Mouse (Mus musculus) liver (tissue): Measurements from ENCODE around the gene Gm10271.

ENCODE experiments used
- DNase-seq: peaks from one replicate; pipeline ENCODE4 v3.0.0-alpha.2; 2020; ENCODE audit warnings: mixed read lengths

The Gm10271 gene

DNA sequence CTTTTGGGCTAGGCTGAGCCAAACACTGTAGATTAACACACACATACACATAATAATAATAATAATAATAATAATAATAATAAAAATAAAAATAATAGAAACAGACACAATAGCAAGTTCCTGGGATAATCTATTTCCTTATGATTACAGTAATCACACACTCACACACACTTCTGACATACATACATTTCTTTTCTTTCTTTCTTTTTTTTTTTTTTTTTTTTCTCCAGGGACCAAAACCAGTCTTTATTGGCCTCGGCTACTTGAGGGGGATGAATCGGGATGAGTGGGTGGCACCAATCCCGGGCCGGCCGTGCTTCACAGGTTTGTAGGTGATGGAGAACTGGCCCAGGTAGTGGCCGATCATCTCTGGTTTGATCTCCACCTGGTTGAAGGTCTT lies at the start of gene Gm10271:
Gene Gm10271, minus strand, starts transcription at position 101 of the 400 bp plus-strand sequence.
- DNase-seq = no peak

DNA sequence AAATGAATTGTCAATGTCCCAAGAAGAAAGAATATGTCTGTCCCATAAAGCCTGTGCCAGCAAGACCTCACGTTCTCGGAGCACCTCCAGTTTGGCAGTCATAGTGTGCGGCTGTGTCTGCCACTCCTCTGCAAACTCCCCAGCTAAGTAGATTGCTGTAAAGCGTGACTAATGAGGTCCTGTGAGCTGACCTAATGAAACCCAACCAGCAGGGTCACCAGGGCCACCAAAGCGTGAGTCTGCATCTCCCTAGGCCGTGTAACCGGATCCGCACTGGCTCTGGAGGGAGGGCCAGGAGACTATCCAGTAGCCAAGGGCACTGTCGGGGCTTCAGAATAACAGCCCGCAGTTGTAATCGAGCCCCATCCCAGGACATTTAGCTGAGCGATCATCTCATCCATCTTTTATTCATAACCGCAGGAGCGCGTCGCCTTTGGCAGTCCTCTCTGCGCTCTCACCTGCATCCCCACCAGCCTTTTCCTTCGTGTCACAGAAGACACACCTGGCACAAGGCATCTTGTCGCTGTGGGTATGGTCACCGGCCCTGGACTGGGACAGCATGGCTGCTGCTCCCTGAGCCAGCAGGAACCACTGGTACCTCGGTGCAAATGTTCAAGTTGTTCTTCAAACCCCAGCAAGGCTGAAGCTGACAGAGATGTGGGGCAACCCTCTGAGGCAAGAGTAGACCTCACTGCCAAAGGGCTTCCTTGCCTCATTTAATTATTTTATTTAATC lies 48.8 kb upstream of the Gm10271 start:
- no peak for DNase-seq

- DNase-seq = no peak
Measured at GRCm38 (mm10) chr10:117018281-117018840, 46.0 kb upstream of the Gm10271 start.

DNA sequence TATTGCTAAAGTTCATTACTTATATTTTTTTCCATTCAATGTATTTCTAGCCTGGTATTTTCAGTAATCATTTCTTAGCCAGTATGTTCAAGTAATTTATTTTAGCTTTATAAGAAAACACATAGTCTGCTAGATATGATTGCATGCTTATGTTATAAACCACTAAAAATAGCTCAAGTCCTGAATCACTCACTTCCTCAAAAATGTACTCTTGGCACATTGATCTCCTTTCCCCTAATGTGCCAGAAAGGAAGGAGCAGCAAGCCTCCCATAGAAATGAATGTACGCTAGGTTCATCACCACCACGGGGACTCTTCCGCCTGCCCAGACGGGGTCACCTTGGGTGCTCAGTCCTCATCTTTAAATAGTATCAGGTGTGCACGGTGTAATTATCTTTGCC lies 42.2 kb upstream of the Gm10271 start:
- no peak for DNase-seq

GRCm38 (mm10) chr10:117013689-117014390 lies 41.4 kb upstream of the Gm10271 start:
- no peak for DNase-seq

- DNase-seq = no peak
Measured at GRCm38 (mm10) chr10:117011047-117011446, 38.6 kb upstream of the Gm10271 start.

DNA sequence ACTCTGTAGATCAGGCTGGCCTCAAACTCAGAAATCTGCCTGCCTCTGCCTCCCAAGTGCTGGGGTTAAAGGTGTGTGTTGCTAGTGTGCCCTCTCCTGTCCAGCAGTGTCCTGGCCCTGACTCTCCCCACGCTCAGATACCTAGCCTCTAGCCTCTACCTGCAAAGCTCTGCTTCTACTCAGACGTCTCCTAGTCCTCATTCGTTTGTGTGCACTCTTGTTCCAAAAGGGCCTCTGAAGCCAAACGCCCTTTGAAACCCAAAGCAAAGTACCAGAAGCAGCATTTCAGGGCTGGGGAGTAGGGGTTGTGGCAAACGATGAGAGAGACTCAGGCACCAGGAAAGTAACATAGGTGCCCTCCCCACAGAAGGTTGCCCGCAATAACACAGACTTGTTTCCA lies 37.3 kb upstream of the Gm10271 start:
- no peak for DNase-seq

DNA sequence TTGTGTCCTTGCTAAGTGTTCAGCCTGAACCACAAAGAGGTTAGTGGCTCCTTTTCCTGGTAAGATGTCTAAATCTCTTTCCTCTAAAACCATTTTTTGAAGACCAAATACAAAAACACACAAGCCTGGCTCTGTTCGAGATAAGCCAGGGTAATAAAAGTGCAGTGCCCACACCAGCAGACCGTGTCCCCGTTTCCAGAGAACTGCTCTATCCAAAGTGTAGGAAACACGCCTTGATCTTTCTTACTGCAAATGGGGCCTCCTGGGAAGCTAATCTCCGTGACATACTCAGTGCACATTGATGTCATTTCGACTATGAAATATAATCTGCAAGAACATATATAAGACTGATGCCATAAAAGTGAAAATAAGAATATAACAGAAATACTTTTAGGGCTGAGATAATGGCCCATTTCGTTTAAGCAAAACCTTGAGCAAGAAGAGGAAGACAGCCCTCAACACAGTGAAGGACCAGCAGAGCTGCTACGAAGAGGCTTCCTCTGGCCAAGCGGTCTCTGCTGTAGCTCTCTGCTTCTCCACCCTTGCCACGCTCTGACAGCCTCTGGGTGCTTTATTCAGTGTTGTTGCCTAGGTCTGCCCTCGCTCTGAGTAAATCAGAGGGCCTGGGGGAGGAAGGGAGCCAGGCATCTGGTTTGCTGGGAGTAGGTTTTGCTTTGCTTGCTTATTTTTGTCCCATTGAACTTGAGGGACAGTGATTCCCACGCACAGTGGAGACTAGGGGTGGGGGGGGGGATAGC lies 33.5 kb upstream of the Gm10271 start:
- no peak for DNase-seq

DNA sequence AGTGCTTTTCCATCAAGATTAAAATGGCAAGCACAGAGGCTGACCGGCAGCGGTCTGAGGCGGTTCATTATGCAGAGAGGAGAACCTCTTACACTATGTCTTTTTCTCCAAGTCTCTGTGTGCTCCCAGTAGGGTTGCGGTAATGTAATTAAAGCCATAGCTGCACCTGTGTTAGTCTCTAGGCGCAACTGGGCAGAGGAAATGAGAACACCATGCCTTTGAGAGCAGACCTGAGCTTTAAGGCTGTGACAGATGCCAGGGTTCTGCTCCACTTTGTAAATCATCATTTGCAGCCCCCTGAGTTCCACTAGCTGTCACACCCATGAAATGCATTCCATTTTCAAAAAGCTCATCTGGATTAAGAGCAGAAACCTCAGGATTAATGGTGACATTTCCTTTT lies 32.3 kb upstream of the Gm10271 start:
- no peak for DNase-seq

DNA sequence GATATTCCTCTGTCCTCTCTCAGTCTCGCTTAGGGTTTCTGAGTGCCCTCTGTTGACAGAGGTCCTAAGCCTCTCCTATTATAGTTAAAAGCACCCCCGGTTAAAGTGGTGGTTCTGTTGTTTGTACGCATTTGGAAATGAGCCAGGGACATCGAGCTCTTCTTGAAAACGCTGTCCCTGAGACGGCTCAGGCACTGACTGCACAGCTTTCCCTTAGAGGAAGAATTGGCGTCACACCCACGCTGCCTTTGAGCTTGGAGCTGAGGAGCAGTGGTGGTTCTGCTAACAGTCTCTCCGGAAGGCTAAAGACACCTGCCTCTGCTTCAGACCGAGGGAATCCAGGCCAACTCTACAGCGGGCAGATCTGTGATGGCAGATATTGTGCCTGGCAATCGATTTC lies 28.6 kb upstream of the Gm10271 start:
- no peak for DNase-seq

- DNase-seq = no peak
Measured at GRCm38 (mm10) chr10:116998716-116999455, 26.5 kb upstream of the Gm10271 start.

DNA sequence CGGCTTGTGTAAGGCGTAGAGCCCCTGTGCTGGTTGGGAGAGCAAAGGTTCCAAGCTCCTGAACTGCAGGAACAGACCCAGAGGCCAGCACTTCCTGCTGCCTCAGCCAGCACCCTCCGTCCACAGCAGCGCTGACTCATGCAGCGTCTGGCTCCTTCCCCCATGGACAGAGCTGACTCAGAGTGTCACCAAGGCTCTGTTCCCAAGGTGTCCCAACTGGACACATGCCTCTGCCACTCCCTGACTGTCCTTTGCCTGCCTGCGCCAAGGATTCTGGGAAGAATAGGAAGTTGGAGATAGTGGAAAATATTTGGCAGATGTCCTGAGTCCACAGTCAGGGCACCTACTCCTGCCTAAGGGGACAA lies 23.8 kb upstream of the Gm10271 start:
- peak; percentile 29 for DNase-seq

DNA sequence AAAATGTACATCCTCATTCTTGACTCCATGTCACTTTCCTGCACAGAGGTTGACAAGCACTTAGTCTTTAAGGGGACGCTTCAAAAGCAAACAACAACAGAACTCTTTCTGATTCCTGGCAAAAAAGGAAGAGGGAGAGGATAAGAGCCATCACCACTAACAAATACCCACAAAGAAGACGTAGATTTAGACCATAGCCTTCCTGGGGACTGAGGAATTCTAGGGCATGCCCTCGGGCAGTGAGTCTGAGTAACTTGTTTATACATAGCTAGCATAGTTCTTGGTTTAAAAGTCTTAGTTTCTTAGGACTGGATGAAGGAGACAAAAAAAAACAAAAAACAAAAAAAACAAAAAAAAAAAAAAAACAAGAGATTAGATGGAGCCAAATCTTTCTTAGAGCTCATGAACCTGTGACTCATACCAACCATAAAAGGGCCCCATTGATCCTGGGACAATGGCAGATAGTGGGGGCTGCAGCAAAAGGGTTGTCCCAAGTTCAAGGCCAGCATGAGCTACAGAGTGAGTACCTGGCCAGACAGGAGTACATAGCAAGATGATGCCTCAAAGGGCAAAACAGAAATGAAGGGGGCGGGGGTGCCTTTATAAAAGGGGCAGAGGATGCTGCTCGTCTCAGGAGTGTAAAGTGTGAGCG lies 23.3 kb upstream of the Gm10271 start:
- DNase-seq = no peak

DNA sequence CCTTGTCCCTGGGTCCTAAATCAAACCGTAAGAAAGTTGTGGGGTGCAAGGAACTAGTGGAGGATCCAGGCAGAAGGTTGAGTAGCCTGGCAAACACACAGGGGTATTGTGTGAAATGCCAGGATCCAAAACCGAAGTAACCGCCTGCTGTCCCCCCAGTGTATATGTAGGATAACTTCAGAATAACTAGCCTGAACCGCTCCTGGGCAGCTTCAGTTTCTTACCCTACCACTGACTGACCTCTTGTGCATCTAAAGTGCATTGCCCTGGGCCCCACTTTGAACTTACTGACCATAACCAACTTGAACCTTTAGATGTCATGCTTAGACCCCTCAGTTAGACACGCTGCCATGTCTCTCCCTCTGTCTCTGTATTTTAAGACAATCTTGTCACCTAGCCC lies 22.8 kb upstream of the Gm10271 start:
- DNase-seq = no peak

DNA sequence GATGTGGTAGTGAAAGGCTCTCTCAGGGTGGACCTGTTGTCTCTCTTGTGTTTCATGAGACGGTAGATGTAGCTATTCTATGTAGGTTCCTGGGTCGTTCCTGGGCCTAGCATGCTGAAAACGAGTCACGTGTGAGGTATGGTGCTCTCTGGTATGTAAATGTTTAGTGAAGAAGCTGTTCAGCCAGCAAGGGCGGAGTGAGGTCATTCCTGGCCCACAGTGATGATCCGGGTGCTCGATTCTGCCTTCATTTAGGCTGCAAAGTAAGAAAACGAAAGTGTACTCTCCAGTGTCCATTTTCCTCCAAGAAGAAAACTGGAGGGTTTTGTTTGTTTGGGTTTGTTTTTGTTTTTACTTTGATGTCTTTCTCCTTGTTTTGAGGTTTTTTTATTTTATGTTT lies 21.6 kb upstream of the Gm10271 start:
- no peak for DNase-seq

DNA sequence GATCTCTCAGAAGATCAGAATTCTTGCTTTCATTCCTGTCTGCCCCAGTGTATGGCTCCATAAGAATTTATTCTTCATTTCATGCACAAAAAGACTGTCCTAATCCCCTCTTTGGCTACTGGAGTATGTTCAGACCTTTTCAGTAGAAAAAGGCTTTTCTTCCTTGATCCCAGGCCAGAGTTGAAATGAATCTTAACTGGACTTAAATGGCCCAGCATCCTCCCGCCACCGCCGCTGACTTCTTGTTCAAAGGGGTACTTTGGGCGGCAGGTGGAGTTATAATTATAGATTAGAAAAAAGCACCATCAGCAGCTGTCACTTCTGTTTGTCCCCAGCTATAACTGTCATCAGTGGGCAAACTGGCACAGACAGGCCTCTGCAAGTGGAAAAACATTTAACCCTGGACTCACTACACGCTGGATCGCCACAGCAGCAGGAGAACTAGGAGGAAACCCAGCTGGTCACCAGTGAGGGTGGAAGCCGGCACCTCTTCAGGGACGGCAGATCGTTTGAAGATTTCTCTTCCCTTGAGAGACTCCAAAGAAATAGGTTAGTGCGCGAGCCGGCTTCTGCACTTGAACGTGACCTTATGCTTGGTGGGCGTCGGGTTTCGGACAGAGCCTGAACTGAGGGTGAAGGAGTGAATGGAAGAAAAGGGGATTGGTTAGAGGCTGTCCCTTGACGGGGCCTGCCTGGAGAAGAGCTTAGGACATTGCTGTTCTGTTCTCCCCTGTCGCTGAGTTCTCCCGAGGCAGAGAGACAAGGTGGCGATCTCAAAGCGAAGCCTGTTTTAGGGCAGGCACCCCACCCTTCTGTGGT lies 14.1 kb upstream of the Gm10271 start, which contains the start of gene Best3:
Gene Best3, plus strand, starts transcription at position 51 of the 819 bp plus-strand sequence.
- DNase-seq = no peak

GRCm38 (mm10) chr10:116984836-116985235 lies 12.4 kb upstream of the Gm10271 start:
- no peak for DNase-seq

- DNase-seq = no peak
Measured at GRCm38 (mm10) chr10:116982526-116982925, 10.1 kb upstream of the Gm10271 start.

DNA sequence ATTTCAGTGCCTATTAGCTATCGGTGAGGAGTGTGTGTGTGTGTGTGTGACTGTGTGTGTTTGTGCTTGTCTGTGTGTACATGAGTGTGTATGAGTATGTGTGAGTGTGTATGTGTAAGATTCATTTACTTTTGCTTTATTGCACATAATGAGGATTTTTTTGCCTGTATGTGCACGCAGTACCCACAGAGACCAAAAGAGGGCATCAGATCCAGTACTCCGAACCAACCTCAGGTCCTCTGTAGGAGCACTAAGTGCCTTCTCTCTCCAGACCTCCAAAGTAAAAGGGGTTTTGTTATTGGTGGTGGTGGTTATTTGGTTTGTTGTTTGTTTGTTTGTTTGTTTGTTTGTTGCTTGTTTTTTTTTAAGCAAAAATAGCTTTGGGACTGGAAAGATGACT lies 8.5 kb upstream of the Gm10271 start:
- no peak for DNase-seq

DNA sequence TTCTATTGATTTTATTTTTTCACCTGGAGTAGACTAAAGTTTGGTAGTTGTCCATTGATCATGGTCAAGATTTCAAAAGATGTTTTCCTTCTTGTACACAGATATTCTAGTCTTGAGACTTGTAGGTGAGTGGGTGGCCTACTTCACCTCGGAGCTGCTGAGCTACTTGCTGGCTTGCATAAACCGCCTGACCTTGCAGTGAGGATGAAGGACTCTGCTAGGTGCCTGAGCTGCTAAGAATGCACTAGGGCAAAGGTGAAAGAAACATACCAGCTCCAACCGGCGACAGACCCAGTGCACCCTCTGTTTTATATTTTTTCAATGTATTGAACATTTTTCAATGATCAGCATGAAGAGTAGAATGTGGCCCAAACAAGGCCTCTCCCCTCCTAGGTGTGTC lies 7.9 kb upstream of the Gm10271 start:
- no peak for DNase-seq

DNA sequence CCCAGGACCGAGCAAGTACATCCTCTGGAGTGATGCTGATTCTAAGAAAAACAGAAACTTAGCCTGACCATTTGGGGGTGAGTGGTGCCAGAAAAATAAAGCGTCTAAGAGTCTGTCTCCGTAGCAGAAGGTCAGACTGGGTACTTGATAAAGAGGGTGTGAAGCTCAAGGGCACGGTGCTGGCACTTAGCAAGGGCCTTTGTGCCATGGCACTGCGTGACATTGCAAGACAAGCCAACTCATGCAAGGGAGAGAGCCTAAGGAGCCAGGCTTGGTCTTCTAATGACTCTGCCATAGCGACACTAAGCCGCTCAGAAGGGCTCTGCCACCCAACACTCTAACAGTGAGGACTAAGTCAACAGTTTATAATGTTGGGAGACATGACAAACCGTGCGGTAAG lies 6.4 kb upstream of the Gm10271 start:
- DNase-seq = no peak
